Mouse (Mus musculus) ES-Bruce4 (cell line): ENCODE data around the gene Bahcc1.

Source experiments
- CTCF ChIP-seq: IDR thresholded peaks from one replicate; pipeline ENCODE4 v1.8.1; 2011; ENCODE audit warnings: low read depth, low read length
- EP300 ChIP-seq: IDR thresholded peaks from 2 replicates; pipeline ENCODE4 v1.6.1; 2011; ENCODE audit warnings: low read depth, low read length; ENCODE audit not compliant: insufficient read depth
- POLR2A ChIP-seq: IDR thresholded peaks from one replicate; pipeline ENCODE4 v1.8.1; 2011; ENCODE audit warnings: low read length; ENCODE audit not compliant: insufficient read depth

- TF ChIP-seq POLR2A: no peak
- no peak for TF ChIP-seq CTCF
- TF ChIP-seq EP300: no peak
Observed at GRCm38 (mm10) chr11:120316690-120317254, 84.0 kb downstream of the Bahcc1 start.
